Mouse (Mus musculus) stomach, postnatal 0 days (tissue): ENCODE results near the gene Slc2a8. TPM values are rescaled to one million over a fixed set of nuclear protein-coding genes. Genes with fewer than 3 reads are reported as not detected.
A peak's percentile ranks its signal among the peaks of the same experiment; 100 is the strongest.

Experiments used
- ATAC-seq: fragments of 200-750 bp; cut with Nextera tagmentation; 2 replicates; pipeline ENCODE4 v1.8.0; 2017; ENCODE audit not compliant: low FRiP score, low TSS enrichment
- DNase-seq: peaks from one replicate; pipeline ENCODE4 v3.0.0-alpha.2; 2016; ENCODE audit warnings: low spot score
- H3K27ac ChIP-seq: fragments of 300-500 bp; sonication (generic); replicated peaks from 2 replicates; pipeline ENCODE4 v1.5.1; 2014; ENCODE audit warnings: mild to moderate bottlenecking, control low read depth
- H3K27me3 ChIP-seq: fragments of 300-500 bp; sonication (generic); 2 replicates; pipeline ENCODE4 v1.6.1; 2014; ENCODE audit warnings: low read length; ENCODE audit not compliant: control insufficient read depth, insufficient read depth
- H3K36me3 ChIP-seq: fragments of 300-500 bp; sonication (generic); 2 replicates; pipeline ENCODE4 v1.6.1; 2014; ENCODE audit warnings: low read length, mixed read lengths; ENCODE audit not compliant: control insufficient read depth, insufficient read depth
- H3K4me1 ChIP-seq: fragments of 300-500 bp; sonication (generic); replicated peaks from 2 replicates; pipeline ENCODE4 v1.6.1; 2014; ENCODE audit warnings: antibody characterized with exemption; ENCODE audit not compliant: control insufficient read depth, insufficient read depth
- H3K4me2 ChIP-seq: fragments of 300-500 bp; sonication (generic); replicated peaks from 2 replicates; pipeline ENCODE4 v1.6.1; 2014; ENCODE audit warnings: low read depth, mild to moderate bottlenecking, control low read depth, moderate library complexity
- H3K4me3 ChIP-seq: fragments of 300-500 bp; sonication (generic); 2 replicates; pipeline ENCODE4 v1.5.1; 2014; ENCODE audit warnings: low read depth, low read length, control low read depth
- H3K9ac ChIP-seq: fragments of 300-500 bp; sonication (generic); 2 replicates; pipeline ENCODE4 v1.6.1; 2014; ENCODE audit warnings: mild to moderate bottlenecking, low read length, control low read depth, mixed read lengths
- H3K9me3 ChIP-seq: fragments of 300-500 bp; sonication (generic); 2 replicates; pipeline ENCODE4 v1.6.1; 2016; ENCODE audit warnings: low read length; ENCODE audit not compliant: control insufficient read depth
- CTCF ChIP-seq: IDR thresholded peaks from 2 replicates; pipeline ENCODE4 v1.5.1; 2016; ENCODE audit warnings: antibody characterized with exemption, low read depth, mild to moderate bottlenecking, moderate library complexity
- EP300 ChIP-seq: optimal IDR thresholded peaks from 2 replicates; pipeline ENCODE3; 2016; ENCODE audit warnings: antibody characterized with exemption
- WGBS: fragments of 180-500 bp; shearing (Covaris S2); extraction: QIAGEN DNeasy Blood & Tissue Kit; methylation state at CpG from one replicate; pipeline ENCODE4 v1.1.7; 2014; 5-methylcytosine and 5-hydroxymethylcytosine counted together
- polyA plus RNA-seq: library from polyadenylated mRNA; unstranded; fragments of >200 nt; fragmentation: Nextera tagmentation; extraction: Ambion mirVana; gene quantifications from 2 replicates; pipeline ENCODE4 v1.2.1, GENCODE M21; 2015

Slc2a8 gene
- polyA plus RNA-seq, 1 experiment from 2014 or later: 12.1 TPM

DNA sequence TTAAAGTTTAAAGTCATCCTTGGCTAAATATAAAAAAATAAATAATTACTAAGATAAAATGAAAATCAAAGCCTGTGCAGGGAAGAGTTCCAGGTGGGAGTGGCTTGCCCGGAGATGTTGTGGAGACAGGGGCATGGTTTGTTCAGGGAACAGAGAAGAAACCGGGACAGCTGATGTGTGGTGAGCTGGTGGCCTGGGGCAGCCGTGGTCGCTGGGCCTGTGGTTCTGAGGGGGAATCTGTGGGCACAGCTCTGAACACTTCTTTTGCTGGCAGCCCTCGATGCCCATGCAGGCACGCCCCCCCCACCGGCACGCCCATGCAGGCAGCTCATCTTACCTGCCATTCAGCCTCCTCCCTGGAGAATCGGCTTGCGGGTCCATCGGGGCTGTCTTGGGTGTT lies 34.4 kb downstream of the Slc2a8 start:
- Histone ChIP-seq H3K36me3 (peaks cover 24% of the 10 kb centered on the region), H3K9me3 (no peaks in the 10 kb centered on the region), H3K27me3 (no peaks in the 10 kb centered on the region), H3K9ac (no peak overlapping the region), H3K27ac (no peak overlapping the region), H3K4me1 (no peaks in the 10 kb centered on the region), H3K4me2 (no peak overlapping the region), H3K4me3 (no peak overlapping the region)
- WGBS: 85% methylated on average over 11 of the region's 11 CpGs
- DNase-seq (no peak), ATAC-seq (no peak)
- TF ChIP-seq CTCF (no peak), EP300 (no peak)

DNA sequence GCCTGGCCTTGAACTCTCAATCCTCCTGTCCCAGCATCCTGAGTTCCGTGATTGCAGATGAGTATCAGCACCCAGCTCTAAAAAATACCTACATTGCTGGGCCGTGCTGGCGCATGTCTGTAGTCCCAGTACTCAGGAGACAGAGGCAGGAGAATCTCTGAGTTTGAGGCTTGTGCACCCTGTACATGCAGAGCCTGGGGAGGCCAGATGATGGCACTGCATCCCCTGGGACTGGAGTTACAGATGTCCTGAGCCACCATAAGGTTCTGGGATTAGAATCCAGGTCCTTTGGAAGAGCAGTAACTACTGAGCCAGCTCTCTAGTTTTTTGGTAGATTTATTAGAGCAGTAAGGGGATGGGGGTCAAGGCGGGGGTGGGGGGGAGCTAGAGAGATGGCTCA lies 41.4 kb downstream of the Slc2a8 start:
- Histone ChIP-seq H3K27me3 (no peaks in the 10 kb centered on the region), H3K9me3 (no peaks in the 10 kb centered on the region), H3K4me1 (no peaks in the 10 kb centered on the region), H3K4me3 (no peak overlapping the region), H3K9ac (no peak overlapping the region), H3K4me2 (no peak overlapping the region), H3K36me3 (peaks cover 15% of the 10 kb centered on the region), H3K27ac (no peak overlapping the region)
- DNase-seq (no peak), ATAC-seq (no peak)
- 94% methylated on average over 4 of the region's 4 CpGs for WGBS
- TF ChIP-seq CTCF: no peak
- no peak for TF ChIP-seq EP300

DNA sequence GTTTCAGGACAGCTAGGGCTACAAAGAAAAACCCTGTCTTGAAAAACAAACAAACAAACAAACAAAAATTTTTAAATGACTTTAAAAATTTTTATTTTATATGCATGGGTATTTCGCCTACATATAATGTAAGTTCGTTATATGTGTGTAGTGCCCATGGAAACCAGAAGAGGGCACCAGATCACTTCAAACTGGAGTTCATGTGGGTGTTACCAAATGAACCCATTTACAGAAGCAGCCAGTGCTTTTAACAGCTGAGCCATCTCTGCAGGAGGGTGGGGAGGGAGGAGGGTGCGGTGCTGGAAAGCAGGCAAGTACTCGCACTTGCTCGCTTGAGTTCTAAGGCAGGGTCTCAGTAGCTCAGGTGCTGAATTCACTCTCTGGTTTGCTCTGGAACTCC lies 42.5 kb downstream of the Slc2a8 start:
- Histone ChIP-seq H3K27ac (no peak overlapping the region), H3K36me3 (peaks cover 12% of the 10 kb centered on the region), H3K4me2 (no peak overlapping the region), H3K4me3 (no peak overlapping the region), H3K4me1 (no peaks in the 10 kb centered on the region), H3K27me3 (no peaks in the 10 kb centered on the region), H3K9me3 (no peaks in the 10 kb centered on the region), H3K9ac (no peak overlapping the region)
- DNase-seq: no peak
- ATAC-seq: no peak; the same call in 1 of the 2 replicates
- peak; percentile 81 for TF ChIP-seq CTCF
- TF ChIP-seq EP300: no peak
- 65% methylated on average over 5 of the region's 5 CpGs for WGBS

DNA sequence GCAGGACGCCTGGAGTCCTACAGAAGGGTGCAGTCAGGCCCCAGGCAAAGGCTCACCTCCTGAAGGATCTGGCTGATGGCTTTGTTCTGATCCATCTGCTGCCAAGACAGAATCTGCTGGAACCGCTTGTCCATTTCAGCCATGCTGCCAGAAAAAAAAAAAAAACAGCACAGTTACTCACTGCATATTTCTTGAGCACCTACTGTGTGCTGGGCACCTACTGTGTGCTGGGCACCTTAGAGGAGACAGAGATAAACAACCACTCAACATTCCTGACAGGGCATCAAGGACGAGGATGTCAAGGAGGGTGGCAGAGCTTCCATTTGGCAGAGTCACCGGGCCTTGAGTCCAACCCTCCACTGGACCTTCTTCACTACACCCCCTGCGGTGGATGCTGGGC lies 43.1 kb downstream of the Slc2a8 start:
- Histone ChIP-seq H3K4me3 (no peak overlapping the region), H3K36me3 (peaks cover 14% of the 10 kb centered on the region), H3K4me2 (no peak overlapping the region), H3K9ac (no peak overlapping the region), H3K4me1 (no peaks in the 10 kb centered on the region), H3K27me3 (no peaks in the 10 kb centered on the region), H3K9me3 (no peaks in the 10 kb centered on the region), H3K27ac (no peak overlapping the region)
- WGBS: 87% methylated on average over 5 of the region's 5 CpGs
- ATAC-seq (no peak), DNase-seq (no peak)
- TF ChIP-seq CTCF: no peak
- TF ChIP-seq EP300: no peak

DNA sequence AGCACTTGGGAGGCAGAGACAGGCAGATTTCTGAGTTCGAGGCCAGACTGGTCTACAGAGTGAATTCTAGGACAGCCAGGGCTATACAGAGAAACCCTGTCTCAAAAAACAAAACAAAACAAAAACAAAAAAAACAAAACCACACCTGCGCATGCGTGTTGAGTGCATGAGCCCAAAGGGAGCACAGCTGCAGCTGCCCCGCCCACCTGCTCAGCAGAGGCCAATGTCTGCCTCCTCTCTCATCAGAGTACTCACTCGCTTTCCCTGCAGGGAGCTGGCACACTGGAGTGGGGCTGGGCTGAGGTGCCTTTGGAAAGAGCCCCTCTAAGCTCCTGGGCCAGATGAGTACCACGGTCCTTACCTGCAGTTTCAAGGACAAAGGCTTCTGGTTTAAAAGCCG lies 50.2 kb downstream of the Slc2a8 start:
- 0 out of 2 replicates have a peak, but pooled peaks cover 2% of the 10 kb centered on the region for H3K4me1 ChIP-seq
- DNase-seq (no peak), ATAC-seq (no peak)
- H3K4me3 ChIP-seq: no peak overlapping the region
- 71% methylated on average over 7 of the region's 7 CpGs for WGBS
- no peak overlapping the region for H3K4me2 ChIP-seq
- H3K36me3 ChIP-seq: peaks cover 11% of the 10 kb centered on the region; the same call in 1 of the 2 replicates
- no peaks in the 10 kb centered on the region for H3K27me3 ChIP-seq
- H3K27ac ChIP-seq: no peak overlapping the region
- H3K9me3 ChIP-seq: no peaks in the 10 kb centered on the region
- no peak overlapping the region for H3K9ac ChIP-seq
- TF ChIP-seq CTCF (no peak), EP300 (no peak)

DNA sequence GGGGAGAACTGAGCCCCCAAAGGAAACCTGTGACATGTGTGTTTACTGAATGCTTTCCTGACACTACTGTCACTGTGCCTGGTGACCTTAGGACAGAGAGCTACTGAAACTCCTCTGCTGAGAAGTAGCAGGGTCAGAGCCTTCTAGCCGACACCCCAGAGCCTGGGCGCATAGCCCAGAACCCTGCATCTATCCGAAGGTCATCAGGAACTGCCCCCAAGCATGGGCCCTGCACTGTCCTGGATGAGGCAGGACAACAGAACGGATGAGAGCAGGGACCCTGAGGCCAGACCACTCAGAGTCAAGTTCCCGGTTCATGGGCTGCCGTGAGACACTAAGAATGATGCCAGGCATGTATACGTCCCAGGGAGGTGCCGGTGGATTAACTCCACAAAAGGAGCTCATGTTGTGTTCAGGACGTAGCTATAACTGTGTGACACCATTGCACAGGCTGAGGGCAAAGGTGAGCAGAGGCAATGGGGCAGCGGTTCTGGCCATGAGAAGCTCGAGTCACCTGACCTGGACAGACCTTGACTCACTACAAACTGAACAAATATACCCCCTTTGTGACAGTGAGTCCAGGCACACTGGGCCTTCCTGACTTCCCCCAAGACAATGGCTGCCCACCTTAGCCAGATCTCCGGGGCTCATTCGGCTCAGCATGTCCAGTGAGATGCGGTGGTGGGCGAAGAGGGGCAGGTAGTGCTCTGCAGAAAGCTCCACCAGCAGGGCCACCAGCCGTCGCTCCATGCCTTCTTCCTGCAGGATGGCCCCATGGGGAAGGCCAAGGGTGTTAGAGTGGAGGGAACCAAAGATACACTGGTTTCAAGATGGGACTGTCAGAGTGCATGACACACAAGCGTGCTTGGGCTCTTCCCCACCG lies 52.7 kb downstream of the Slc2a8 start:
- H3K36me3 ChIP-seq: peaks cover 12% of the 10 kb centered on the region; the same call in 1 of the 2 replicates
- H3K9ac ChIP-seq: no peak overlapping the region
- no peak for DNase-seq
- 84% methylated on average over 19 of the region's 19 CpGs for WGBS
- no peak overlapping the region for H3K27ac ChIP-seq
- no peaks in the 10 kb centered on the region for H3K27me3 ChIP-seq
- H3K9me3 ChIP-seq: no peaks in the 10 kb centered on the region
- no peak overlapping the region for H3K4me3 ChIP-seq
- TF ChIP-seq EP300 (no peak), CTCF (no peak)
- ATAC-seq: 0 out of 2 replicates have a peak, but pooled peaks have one; percentile 2
- H3K4me2 ChIP-seq: no peak overlapping the region
- 0 out of 2 replicates have a peak, but pooled peaks cover 2% of the 10 kb centered on the region for H3K4me1 ChIP-seq
